Mouse (Mus musculus) adrenal gland, postnatal 14 days (tissue): Measurements from ENCODE around the gene Rhebl1. TPM values are rescaled to one million over a fixed set of nuclear protein-coding genes. Genes with fewer than 3 reads are reported as not detected.

Source experiments
- DNase-seq: peaks from one replicate; pipeline ENCODE4 v3.0.0; 2021; ENCODE audit warnings: mixed read lengths
- total RNA-seq: library from RNA; stranded (reverse); gene quantifications from 2 replicates; pipeline ENCODE4 v1.2.3, GENCODE M21; 2021

The Rhebl1 gene
- total RNA-seq, 1 experiment from 2014 or later: 3.0 TPM

DNA sequence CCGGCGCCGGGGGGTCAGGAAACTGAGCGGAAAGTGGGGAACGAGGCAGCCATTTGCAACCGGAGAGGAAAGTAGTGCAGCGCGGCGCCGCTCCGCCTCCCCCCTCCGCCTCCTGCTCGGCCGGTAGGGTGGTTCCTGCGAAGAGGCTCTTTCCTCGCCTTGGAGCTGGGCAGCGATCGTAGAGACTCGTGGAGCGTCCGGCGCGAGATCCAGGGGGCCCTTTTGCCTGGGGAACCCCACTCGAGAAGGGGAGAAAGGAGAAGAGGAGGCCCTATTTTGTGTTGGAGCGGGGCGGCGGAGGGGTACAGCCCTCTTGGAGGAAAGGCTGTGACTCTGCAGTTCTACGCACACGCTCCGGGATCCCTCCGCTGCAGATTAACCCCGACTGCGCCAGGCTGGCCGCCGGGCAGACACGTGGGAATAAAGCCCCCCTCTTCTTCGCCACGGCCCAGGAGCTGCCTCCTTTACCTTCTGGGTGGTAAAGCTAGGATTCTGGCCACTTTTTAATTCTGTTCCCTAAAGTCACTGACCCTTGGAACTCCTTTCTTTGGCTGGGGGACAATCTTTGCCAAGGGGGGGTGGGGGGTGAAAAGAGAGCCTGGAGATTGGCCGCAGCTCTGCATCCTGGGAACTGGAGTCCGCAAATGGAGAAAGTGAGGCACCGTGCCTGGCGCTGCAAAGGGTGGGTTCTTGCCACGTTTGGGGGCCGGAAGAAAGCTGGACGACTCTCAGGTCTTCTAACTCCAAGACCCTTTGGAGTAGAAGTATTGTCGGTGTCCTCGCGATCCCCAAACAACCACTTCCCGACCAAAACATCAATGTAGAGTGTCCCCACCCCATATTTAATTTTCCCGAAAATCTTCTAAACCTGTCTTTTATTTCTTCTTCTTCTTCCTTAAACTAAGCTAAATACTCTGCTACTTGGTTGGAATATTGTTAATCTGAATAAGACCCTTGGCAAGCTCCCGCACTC lies 22.1 kb downstream of the Rhebl1 start:
- peak; percentile 95 for DNase-seq

DNA sequence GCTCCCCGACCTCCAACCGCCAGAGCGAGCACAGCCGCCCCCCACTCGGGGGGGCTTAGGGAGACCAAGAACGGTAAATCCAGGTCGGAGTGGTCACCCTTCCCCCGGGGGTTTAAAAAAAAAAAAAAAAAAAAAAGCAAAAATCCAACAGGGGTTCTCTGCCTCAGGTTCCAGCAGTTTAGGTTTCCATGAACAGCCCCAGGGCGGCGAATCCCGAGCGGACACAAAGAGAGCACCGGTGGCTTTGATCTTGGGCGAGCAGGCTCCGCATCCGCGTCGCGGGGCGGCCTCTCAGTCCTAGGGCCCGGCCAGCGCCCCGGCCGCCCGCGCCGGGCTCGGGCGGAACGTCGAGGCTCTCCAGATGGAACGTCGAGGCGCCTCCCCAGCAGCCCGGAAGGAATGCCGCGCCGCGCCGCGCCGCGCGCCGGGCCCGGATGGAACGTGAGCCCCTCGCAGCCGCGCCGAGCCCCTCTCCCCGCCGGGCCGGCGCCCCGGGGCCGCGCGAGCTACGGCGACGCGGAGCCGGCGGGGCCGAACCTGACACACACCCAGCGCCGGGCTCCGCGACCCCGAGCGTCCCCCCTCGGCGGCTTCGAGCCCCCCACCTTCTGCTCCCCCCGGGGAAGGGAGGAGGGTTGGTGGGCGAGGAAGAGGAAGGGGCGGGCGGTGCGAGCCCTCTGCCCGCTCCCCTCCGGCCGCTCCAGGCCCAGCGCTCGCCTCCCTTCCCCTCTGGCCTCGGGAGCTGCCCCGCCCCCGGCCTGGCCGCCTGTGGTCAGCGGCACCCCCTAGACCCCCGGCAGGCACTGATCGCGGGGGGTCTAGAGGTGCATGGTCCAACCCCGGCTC lies 23.0 kb downstream of the Rhebl1 start, which contains the start of gene Kmt2d:
Kmt2d (minus strand) TSS at position 135 of the 846 bp plus-strand sequence.
- DNase-seq: peak; percentile 64

DNA sequence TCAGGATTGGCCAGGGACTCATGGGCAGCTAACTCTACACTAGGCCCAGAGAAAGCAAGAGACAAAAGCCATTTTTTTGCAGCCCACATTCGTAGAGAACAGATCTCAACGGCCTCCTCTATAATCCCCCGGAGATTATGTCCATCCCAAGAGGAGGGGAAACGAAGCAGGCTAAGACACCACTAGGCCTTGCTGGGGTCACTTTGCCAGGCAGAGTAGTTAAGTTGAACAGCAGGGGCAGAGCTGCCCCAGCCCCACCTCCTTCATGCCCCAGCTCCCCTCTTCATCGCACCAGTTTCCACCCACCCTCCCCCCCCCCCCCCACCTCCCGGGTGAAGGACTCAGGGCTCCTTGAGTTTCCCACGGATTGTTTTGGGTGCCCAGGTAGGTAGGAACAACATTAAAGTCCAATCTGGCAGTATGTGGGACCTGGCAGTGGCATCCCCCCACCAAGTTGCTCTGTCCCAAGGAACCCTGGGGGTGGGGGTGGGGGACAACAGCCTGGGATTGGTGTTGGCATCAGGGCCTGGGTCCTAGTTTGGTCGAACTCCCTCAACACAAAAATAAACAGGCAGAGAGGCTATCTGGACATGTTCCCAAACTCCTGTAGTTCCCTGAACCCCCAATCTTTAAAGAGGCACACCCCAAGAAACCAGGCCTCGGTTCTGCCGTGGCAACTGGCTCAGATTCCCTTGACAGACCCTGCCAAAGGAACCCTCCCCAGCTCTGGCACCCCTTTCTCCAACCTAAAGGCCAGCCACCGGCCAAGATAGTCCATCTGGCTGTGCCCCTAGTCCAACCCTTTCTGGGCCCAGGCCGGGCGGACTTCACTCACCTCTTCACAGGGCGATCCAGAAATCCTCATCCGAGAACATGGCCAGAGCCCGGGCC lies 23.9 kb downstream of the Rhebl1 start:
- DNase-seq: peak; percentile 65

DNA sequence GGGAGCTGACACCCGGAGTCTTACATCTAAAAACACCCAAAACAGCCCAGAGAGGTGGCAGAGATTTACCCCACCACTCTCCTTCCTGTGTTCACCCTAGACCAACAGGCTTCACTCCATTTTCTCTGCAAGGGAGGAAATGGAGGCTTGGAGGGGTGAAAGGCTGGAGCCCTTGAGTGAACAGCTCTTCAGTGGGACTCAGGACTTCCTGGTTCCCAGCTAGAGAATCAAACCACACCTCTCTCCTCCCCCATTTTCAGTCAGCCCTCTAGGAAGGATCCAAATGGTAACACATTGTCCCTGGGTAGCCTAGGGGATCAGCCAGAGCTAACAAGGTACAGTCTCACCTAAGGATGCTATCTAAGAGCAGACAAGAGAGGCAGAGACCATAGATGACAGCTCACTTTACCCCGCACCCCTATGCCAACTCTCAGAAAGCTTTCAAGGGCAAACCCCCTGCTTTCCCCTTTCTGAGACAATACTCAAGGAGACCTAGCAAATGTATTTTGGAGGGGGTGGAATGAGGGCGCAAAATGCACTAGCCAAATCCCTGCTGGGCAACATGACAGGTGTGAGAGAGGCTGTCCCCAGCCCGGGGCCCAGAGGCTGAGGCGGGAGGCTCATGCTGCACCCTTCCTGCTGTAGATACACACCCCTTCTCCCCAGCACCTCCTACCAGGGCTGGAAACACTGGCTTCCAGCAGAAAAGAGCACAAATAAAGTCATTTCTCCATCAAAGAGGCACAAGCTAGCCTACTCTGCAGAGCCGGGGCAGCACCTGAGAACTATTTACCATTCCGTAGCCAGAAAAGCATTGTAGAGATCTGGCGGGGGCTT lies 24.8 kb downstream of the Rhebl1 start:
- DNase-seq: no peak

- no peak for DNase-seq
Observed at GRCm38 (mm10) chr15:98868346-98869063, 25.8 kb downstream of the Rhebl1 start.

GRCm38 (mm10) chr15:98867321-98867720 lies 27.0 kb downstream of the Rhebl1 start:
- peak; percentile 68 for DNase-seq

DNA sequence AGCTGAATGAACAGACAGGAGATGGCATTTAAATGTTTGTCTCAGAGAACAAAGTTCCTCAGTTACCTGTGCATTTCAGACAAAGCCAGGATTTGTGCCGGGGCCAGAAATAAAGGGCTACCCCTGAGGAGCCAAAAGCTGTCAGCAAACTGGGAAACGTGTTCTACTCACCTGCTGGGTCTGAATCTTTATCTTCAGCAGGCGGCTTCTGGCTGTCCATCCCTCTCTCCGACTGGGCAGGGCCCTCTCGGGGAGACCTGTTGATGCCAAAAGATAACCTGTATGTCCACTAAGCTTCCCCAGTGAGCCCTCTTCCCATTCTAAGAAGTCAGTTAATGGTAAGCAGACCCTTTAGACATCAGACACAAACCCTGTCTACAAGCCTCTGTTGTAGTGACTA lies 27.8 kb downstream of the Rhebl1 start:
- DNase-seq: no peak

- no peak for DNase-seq
Observed at GRCm38 (mm10) chr15:98865771-98866170, 28.6 kb downstream of the Rhebl1 start.

- no peak for DNase-seq
Observed at GRCm38 (mm10) chr15:98864951-98865350, 29.4 kb downstream of the Rhebl1 start.

- no peak for DNase-seq
Observed at GRCm38 (mm10) chr15:98863451-98863958, 30.8 kb downstream of the Rhebl1 start.

GRCm38 (mm10) chr15:98861701-98862410 lies 32.5 kb downstream of the Rhebl1 start:
- DNase-seq: no peak

DNA sequence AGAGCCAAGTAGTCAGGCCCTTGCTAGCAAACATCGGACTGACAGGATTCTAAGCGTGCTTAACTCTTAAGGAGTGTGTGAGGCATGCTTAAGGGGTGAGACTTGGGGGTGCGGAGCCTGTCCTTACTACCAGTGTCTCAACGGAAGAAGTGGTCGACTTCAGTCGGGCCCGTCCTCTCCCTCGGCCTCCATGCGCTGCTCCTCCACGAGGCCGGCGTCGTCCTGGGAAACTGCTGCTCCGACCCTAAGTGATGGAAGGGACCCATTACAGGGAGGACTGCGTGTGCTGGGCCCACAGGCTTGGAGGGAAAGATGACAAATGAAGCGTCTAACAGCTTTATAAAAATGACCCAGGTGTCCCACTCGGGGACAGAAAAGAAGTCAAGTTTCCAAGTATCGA lies 33.4 kb downstream of the Rhebl1 start:
- DNase-seq: no peak

- no peak for DNase-seq
Observed at GRCm38 (mm10) chr15:98859319-98860043, 34.9 kb downstream of the Rhebl1 start.

- DNase-seq: peak; percentile 6
Observed at GRCm38 (mm10) chr15:98854214-98854613, 40.1 kb downstream of the Rhebl1 start.

DNA sequence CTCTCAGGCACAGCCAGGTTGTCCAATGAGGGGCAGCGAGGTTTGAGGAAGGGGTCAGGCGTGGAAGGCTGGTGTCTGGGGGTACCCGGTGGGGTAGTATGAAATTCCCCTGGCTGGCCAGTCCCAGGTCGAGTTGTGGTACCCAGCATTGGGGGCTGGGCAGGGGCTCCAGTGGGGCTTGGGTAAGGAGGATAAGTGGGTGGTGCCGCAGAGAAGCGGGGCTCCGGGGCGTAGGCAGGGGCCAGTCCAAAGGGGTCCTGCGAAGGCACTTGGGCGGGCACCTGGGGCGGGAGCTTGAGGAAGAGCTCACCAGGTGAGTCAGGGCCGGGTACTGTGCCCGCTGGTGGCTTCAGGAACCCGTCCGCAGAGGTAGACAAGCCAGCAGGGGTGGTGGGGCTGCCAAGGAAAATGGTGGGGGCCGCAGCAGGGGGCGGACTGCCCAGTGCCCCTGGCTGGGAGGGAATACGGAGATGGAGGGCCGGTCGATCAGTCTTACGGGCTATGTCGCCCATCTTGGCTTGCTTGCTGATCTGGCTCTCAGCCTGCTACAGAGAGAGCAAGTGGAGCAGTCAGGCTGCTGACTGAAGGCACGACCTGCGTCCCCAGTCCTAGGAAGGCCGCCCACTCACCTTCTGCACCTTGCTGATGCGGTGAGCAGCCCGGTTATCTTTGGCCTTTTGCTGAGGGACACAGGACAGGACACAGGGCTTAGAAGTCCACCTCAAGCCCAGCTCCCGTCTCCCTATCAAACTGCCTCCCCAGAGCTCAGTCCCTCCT lies 41.0 kb downstream of the Rhebl1 start:
- DNase-seq: peak; percentile 4

DNA sequence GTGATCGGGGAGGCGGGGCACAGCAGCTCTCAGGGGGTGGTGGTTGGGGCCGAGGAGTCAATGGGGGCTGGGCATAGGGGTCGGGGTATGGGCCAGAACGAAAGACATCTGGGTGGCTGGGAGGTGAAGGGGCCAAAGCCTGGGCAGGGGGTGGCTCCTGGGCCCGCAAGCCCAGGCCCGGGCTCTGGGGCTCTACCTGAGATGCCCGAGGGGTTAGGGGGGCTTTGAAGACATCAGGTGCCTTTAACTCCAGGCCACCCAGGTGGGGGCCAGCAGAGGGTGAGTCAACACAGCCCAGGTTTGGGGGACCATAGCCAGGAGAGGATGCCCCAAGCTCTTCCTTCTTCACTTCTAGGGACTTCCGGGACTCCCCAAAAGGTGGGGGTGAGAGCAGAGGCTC lies 41.6 kb downstream of the Rhebl1 start:
- DNase-seq: peak; percentile 4

DNA sequence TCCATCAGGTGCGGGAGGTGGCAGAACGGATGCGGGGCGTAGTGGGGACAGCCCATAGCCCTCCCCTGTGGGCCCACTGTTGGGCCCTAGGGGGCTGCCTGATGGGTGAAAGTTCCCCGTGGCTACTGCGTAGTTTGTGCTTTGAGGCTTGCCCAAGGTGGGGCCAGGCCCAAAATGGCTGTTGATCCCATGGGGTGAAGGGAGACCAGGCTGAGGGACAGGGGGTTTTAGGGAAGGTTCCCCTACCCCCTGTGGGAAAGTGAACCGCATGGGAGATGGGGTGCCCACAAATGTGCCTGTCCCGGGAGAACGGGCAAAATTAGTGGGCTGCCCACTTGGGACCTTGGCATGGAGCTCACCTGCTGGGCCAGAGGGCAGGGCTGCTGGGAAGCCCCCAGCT lies 42.3 kb downstream of the Rhebl1 start:
- no peak for DNase-seq
